Mouse (Mus musculus) regulatory T cell (primary cell): ENCODE measurements around the gene Rnf141.

Experiments used
- in situ Hi-C: fragments of 300-600 bp; cut with MboI, MseI; formaldehyde crosslinking; loops from one replicate; pipeline ENCODE4 v1.15.1; 2025; ENCODE audit warnings: high pct_unique_total_duplicates

Rnf141 gene

GRCm38 (mm10) chr7:110769094-110769493 lies 75.2 kb downstream of the Rnf141 start:
- in situ Hi-C loops, result no loop called here

- in situ Hi-C loops, result no loop called here
Observed at GRCm38 (mm10) chr7:110768451-110769064, 75.7 kb downstream of the Rnf141 start.

- in situ Hi-C loops, result no loop called here
Observed at GRCm38 (mm10) chr7:110768001-110768400, 76.3 kb downstream of the Rnf141 start, which contains the start of gene Ampd3. TSS of gene Ampd3 (plus strand) at chr7:110768206.

- in situ Hi-C loops, result no loop called here
Observed at GRCm38 (mm10) chr7:110762605-110763180, 81.6 kb downstream of the Rnf141 start.

- in situ Hi-C loops, result no loop called here
Observed at GRCm38 (mm10) chr7:110756440-110756839, 87.8 kb downstream of the Rnf141 start.

- in situ Hi-C loops, result no loop called here
Observed at GRCm38 (mm10) chr7:110753926-110754330, 90.3 kb downstream of the Rnf141 start.

GRCm38 (mm10) chr7:110753310-110753709 lies 90.9 kb downstream of the Rnf141 start:
- in situ Hi-C loops, result no loop called here

GRCm38 (mm10) chr7:110751634-110752033 lies 92.6 kb downstream of the Rnf141 start:
- in situ Hi-C loops, result no loop called here

GRCm38 (mm10) chr7:110750834-110751233 lies 93.4 kb downstream of the Rnf141 start:
- in situ Hi-C loops, result no loop called here
